ENCODE assay signal across 11 mouse cellular contexts in genomic region chrX:140979546-140979945, GRCm38 (mm10). TPM values are rescaled to one million over a fixed set of nuclear protein-coding genes. Genes with fewer than 3 reads are reported as not detected.
DNase-seq lines count a peak whose midpoint lies in the region; ATAC-seq and TF ChIP-seq lines count a peak whose summit lies in the region.
"Had no signal": no experiment of that assay in that cellular context is flagged by ENCODE, and none has a peak within 500 bp of the region (broad histone marks: within the 10 kb centered on the region; RNA-seq: fewer than 3 reads in every experiment).

No protein-coding gene starts in this region.

- no peak overlapping the region for H3K27ac ChIP-seq in forebrain, postnatal 0 days (ENCODE audit: low read depth, low read length)
- H3K27ac ChIP-seq in forebrain, embryonic 11.5 days (ENCODE audit: low read depth, low read length), result no peak overlapping the region
- peak overlapping the region; percentile 46; the same call in 1 of the 2 replicates for H3K27ac ChIP-seq in heart, postnatal 0 days (ENCODE audit: low read depth)
- no peak overlapping the region for H3K27ac ChIP-seq in lung, embryonic 14.5 days (ENCODE audit: low read depth)
- H3K27ac ChIP-seq: neural tube, embryonic 15.5 days had no signal

- no peak for TF ChIP-seq EP300 in heart, postnatal 0 days (IDR thresholded peaks at IDR 0.05; ENCODE audit: low read depth)

- H3K4me3 ChIP-seq in forebrain, postnatal 0 days (ENCODE audit: low read depth, low read length), result no peak overlapping the region
- no peak overlapping the region for H3K4me3 ChIP-seq in forebrain, embryonic 11.5 days (ENCODE audit: low read depth, low read length)
- H3K4me3 ChIP-seq in heart, postnatal 0 days (ENCODE audit: low read depth, low read length), result no peak overlapping the region
- H3K4me3 ChIP-seq in lung, embryonic 14.5 days (ENCODE audit: low read depth, low read length), result no peak overlapping the region
- H3K4me3 ChIP-seq: erythroblast, embryonic 14.5 days; neural tube, embryonic 15.5 days had no signal

- 65% methylated on average over 2 of the region's 2 CpGs for WGBS in forebrain, postnatal 0 days
- 82% methylated on average over 2 of the region's 2 CpGs for WGBS in forebrain, embryonic 11.5 days
- WGBS in heart, postnatal 0 days, result 39% methylated on average over 2 of the region's 2 CpGs
- 75% methylated on average over 2 of the region's 2 CpGs for WGBS in lung, embryonic 14.5 days

- no peak overlapping the region for H3K9ac ChIP-seq in forebrain, postnatal 0 days
- H3K9ac ChIP-seq in forebrain, embryonic 11.5 days (ENCODE audit: low read length), result no peak overlapping the region
- no peak overlapping the region for H3K9ac ChIP-seq in heart, postnatal 0 days (replicated peaks; ENCODE audit: low read depth, low read length)
- H3K9ac ChIP-seq in lung, embryonic 14.5 days, result no peak overlapping the region
- H3K9ac ChIP-seq: neural tube, embryonic 15.5 days had no signal

- DNase-seq in forebrain, postnatal 0 days, result peak; percentile 15
- no peak for DNase-seq in forebrain, embryonic 11.5 days (ENCODE audit: low spot score)
- peak; percentile 78 for DNase-seq in NIH3T3 (ENCODE audit: low read depth)
- peak; percentile 31 for DNase-seq in heart, postnatal 0 days (ENCODE audit: low spot score)
- DNase-seq in lung, embryonic 14.5 days, result peak; percentile 40
- no peak for DNase-seq in spleen, postnatal 14 days (ENCODE audit: low spot score in 2 of 2)
- DNase-seq in ovary, adult 18-20 months (ENCODE audit: low spot score), result no peak
- DNase-seq in spleen, postnatal 36 days (ENCODE audit: low spot score in 2 of 2), result no peak
- DNase-seq: liver had no signal

- peak; percentile 81 for ATAC-seq in forebrain, postnatal 0 days
- ATAC-seq in forebrain, embryonic 11.5 days (replicated peaks; ENCODE audit: low FRiP score), result no peak
- peak; percentile 58 for ATAC-seq in heart, postnatal 0 days (ENCODE audit: insufficient read depth, low read depth)
- no peak for ATAC-seq in lung, embryonic 14.5 days (ENCODE audit: insufficient read depth)

- H3K27me3 ChIP-seq in forebrain, postnatal 0 days (ENCODE audit: insufficient read depth, low read length), result no peaks in the 10 kb centered on the region
- H3K27me3 ChIP-seq in forebrain, embryonic 11.5 days (ENCODE audit: control insufficient read depth, insufficient read depth, low read length), result peaks cover 18% of the 10 kb centered on the region
- no peaks in the 10 kb centered on the region for H3K27me3 ChIP-seq in heart, postnatal 0 days (ENCODE audit: control insufficient read depth, insufficient read depth, low read length)
- no peaks in the 10 kb centered on the region for H3K27me3 ChIP-seq in lung, embryonic 14.5 days (ENCODE audit: insufficient read depth, low read length)

- H3K9me3 ChIP-seq in forebrain, postnatal 0 days (ENCODE audit: low read length), result no peaks in the 10 kb centered on the region
- no peaks in the 10 kb centered on the region for H3K9me3 ChIP-seq in forebrain, embryonic 11.5 days (ENCODE audit: control insufficient read depth, low read length)
- H3K9me3 ChIP-seq in heart, postnatal 0 days (replicated peaks; ENCODE audit: control insufficient read depth, low read length), result no peaks in the 10 kb centered on the region
- H3K9me3 ChIP-seq in lung, embryonic 14.5 days (ENCODE audit: low read depth, low read length), result no peaks in the 10 kb centered on the region
- H3K9me3 ChIP-seq: neural tube, embryonic 15.5 days had no signal

- H3K4me1 ChIP-seq in forebrain, postnatal 0 days (ENCODE audit: insufficient read depth), result no peaks in the 10 kb centered on the region
- no peaks in the 10 kb centered on the region for H3K4me1 ChIP-seq in forebrain, embryonic 11.5 days (replicated peaks; ENCODE audit: control insufficient read depth, insufficient read depth, low read length)
- 0 out of 2 replicates have a peak, but pooled peaks cover 7% of the 10 kb centered on the region for H3K4me1 ChIP-seq in heart, postnatal 0 days (ENCODE audit: control insufficient read depth, insufficient read depth)
- no peaks in the 10 kb centered on the region for H3K4me1 ChIP-seq in lung, embryonic 14.5 days (ENCODE audit: insufficient read depth)
- H3K4me1 ChIP-seq: neural tube, embryonic 15.5 days had no signal

- no peaks in the 10 kb centered on the region for H3K36me3 ChIP-seq in forebrain, postnatal 0 days (ENCODE audit: insufficient read depth)
- no peaks in the 10 kb centered on the region for H3K36me3 ChIP-seq in forebrain, embryonic 11.5 days (ENCODE audit: control insufficient read depth, insufficient read depth, low read length)
- H3K36me3 ChIP-seq in heart, postnatal 0 days (replicated peaks; ENCODE audit: control insufficient read depth, insufficient read depth, low read length), result no peaks in the 10 kb centered on the region
- H3K36me3 ChIP-seq in lung, embryonic 14.5 days (ENCODE audit: insufficient read depth), result no peaks in the 10 kb centered on the region
- H3K36me3 ChIP-seq: neural tube, embryonic 15.5 days had no signal

- H3K4me2 ChIP-seq in forebrain, postnatal 0 days (ENCODE audit: low read depth), result no peak overlapping the region
- H3K4me2 ChIP-seq in forebrain, embryonic 11.5 days (ENCODE audit: low read depth, low read length, severe bottlenecking), result no peak overlapping the region
- no peak overlapping the region for H3K4me2 ChIP-seq in heart, postnatal 0 days (ENCODE audit: low read depth, low read length)
- H3K4me2 ChIP-seq in lung, embryonic 14.5 days, result no peak overlapping the region
- H3K4me2 ChIP-seq: neural tube, embryonic 15.5 days had no signal

- no peak for TF ChIP-seq CTCF in forebrain, postnatal 0 days (IDR thresholded peaks at IDR 0.05; ENCODE audit: low read depth)
- TF ChIP-seq CTCF in heart, postnatal 0 days (IDR thresholded peaks at IDR 0.05; ENCODE audit: low read depth), result no peak
- no peak for TF ChIP-seq CTCF in lung, embryonic 14.5 days (IDR thresholded peaks at IDR 0.05; ENCODE audit: low read depth)

RNA-seq across cellular contexts. Expression of gene Atg4a, which starts 22.8 kb away (rescaled TPM):
- total RNA-seq in forebrain, postnatal 0 days (2014; rRNA removed), result 14.3 and 17.8 TPM in 2 replicates
- 9.8 and 11.4 TPM in 2 replicates for polyA plus RNA-seq in forebrain, postnatal 0 days (2015; fragmentation: Nextera tagmentation; extraction: Ambion mirVana)
- polyA plus RNA-seq in forebrain, embryonic 11.5 days (2014; fragmentation: Nextera tagmentation; extraction: Ambion mirVana), result 13.3 and 13.6 TPM in 2 replicates
- total RNA-seq in heart, postnatal 0 days (2014; rRNA removed; ENCODE audit: low replicate concordance), result 7.5 and 8.1 TPM in 2 replicates
- polyA plus RNA-seq in heart, postnatal 0 days (2015; fragmentation: Nextera tagmentation; extraction: Ambion mirVana), result 15.2 and 15.9 TPM in 2 replicates
- 18.2 and 20.5 TPM in 2 replicates for polyA plus RNA-seq in lung, embryonic 14.5 days (2014; fragmentation: Nextera tagmentation; extraction: Ambion mirVana)

RNA-seq across cellular contexts. Expression of gene Psmd10, which starts 23.0 kb away (rescaled TPM):
- 17.1 and 20.2 TPM in 2 replicates for total RNA-seq in forebrain, postnatal 0 days (2014; rRNA removed)
- 34.3 and 35.2 TPM in 2 replicates for polyA plus RNA-seq in forebrain, postnatal 0 days (2015; fragmentation: Nextera tagmentation; extraction: Ambion mirVana)
- 38.5 and 44.6 TPM in 2 replicates for polyA plus RNA-seq in forebrain, embryonic 11.5 days (2014; fragmentation: Nextera tagmentation; extraction: Ambion mirVana)
- 6.6 and 12.2 TPM in 2 replicates for total RNA-seq in heart, postnatal 0 days (2014; rRNA removed; ENCODE audit: low replicate concordance)
- 29.6 and 33.6 TPM in 2 replicates for polyA plus RNA-seq in heart, postnatal 0 days (2015; fragmentation: Nextera tagmentation; extraction: Ambion mirVana)
- polyA plus RNA-seq in lung, embryonic 14.5 days (2014; fragmentation: Nextera tagmentation; extraction: Ambion mirVana), result 44.7 and 45.0 TPM in 2 replicates

Comparison
In these comparisons a context has a peak if more than half of its experiments do, and no peak if none do; other contexts are left out.
1. ATAC-seq: peak in forebrain, postnatal 0 days (single experiment) and heart, postnatal 0 days (single experiment); none in forebrain, embryonic 11.5 days (single experiment) and lung, embryonic 14.5 days (single experiment).
2. DNase-seq: peak in forebrain, postnatal 0 days (single experiment), NIH3T3 (single experiment), heart, postnatal 0 days (single experiment) and lung, embryonic 14.5 days (single experiment); none in forebrain, embryonic 11.5 days (single experiment), spleen, postnatal 14 days (0 of 2), ovary, adult 18-20 months (single experiment) and spleen, postnatal 36 days (0 of 2).